Mouse (Mus musculus) olfactory bulb, adult 2 months (tissue): ENCODE data around the gene Enkur. TPM values are rescaled to one million over a fixed set of nuclear protein-coding genes. Genes with fewer than 3 reads are reported as not detected.
"Not testable (repeated sequence)": the region's sequence is repeated elsewhere in the genome, so short reads cannot be mapped to it uniquely, and the experiment has no call there.

Source experiments
- H3K27ac ChIP-seq: fragments of 200-500 bp; 2 replicates; pipeline ENCODE4 v1.5.1; 2012; ENCODE audit warnings: low read depth, low read length; ENCODE audit not compliant: insufficient read depth
- H3K4me1 ChIP-seq: fragments of 200-500 bp; 2 replicates; pipeline ENCODE4 v1.6.1; 2012; ENCODE audit warnings: low read length; ENCODE audit not compliant: control insufficient read depth, insufficient read depth
- H3K4me3 ChIP-seq: fragments of 200-500 bp; 2 replicates; pipeline ENCODE4 v1.5.1; 2012; ENCODE audit warnings: mild to moderate bottlenecking, low read depth, low read length, moderate library complexity; ENCODE audit not compliant: insufficient read depth
- CTCF ChIP-seq: fragments of 200-500 bp; IDR thresholded peaks from 2 replicates; pipeline ENCODE4 v1.5.1; 2012; ENCODE audit warnings: low read depth, mild to moderate bottlenecking, low read length, moderate library complexity; ENCODE audit not compliant: insufficient read depth
- POLR2A ChIP-seq: fragments of 200-500 bp; IDR thresholded peaks from 2 replicates; pipeline ENCODE4 v1.6.1; 2012; ENCODE audit warnings: mild to moderate bottlenecking, low read depth, low read length, moderate library complexity; ENCODE audit not compliant: insufficient read depth
- WGBS: fragments of 180-500 bp; shearing (Covaris S2); methylation state at CpG from one replicate; pipeline ENCODE4 v1.1.7; 2018; 5-methylcytosine and 5-hydroxymethylcytosine counted together
- polyA plus RNA-seq: library from polyadenylated mRNA; stranded (reverse); fragments of >200 nt; gene quantifications from 2 replicates; pipeline ENCODE4 v1.2.4, GENCODE M21; 2012; ENCODE audit warnings: low replicate concordance; ENCODE audit not compliant: missing spikeins, insufficient read depth, insufficient read length

Gene Enkur
- polyA plus RNA-seq: not detected in 2 replicates

- 2% methylated on average over 43 of the region's 43 CpGs for WGBS
- Histone ChIP-seq H3K4me3 (peak within 1 kb of the TSS; percentile 86), H3K27ac (peak within 1 kb of the TSS; percentile 73), H3K4me1 (peaks cover 3% of the 10 kb centered on the region; the same call in 1 of the 2 replicates)
- TF ChIP-seq CTCF (no peak), POLR2A (peak; percentile 96)
These were observed at the start of gene Enkur, which contains the start of gene Thnsl1 for GRCm38 (mm10) chr2:21204912-21205830. Gene Enkur, minus strand, starts transcription at chr2:21205365. Gene Thnsl1, plus strand, starts transcription at chr2:21205724.

DNA sequence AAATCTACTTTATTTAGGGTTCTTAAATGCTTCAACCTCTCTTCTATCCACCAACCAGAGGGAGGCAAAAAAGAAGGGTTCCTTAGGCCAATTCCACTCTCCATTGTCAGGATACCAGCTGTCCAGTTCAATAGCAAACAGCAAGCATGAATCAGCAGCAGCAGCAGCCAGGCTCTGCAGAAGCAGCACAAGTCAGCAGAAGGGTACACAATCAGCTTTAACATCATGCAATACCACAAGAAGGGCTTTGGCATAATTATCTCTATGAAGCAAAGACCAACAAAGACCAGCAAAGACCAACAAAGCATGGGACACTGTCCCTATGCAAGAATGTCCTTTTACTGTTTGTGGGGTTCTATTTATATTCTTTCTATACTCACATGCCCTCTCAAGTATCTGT is 49.1 kb upstream of the Enkur start:
- no peaks in the 10 kb centered on the region for H3K4me1 ChIP-seq
- no peak for TF ChIP-seq POLR2A
- TF ChIP-seq CTCF: no peak

DNA sequence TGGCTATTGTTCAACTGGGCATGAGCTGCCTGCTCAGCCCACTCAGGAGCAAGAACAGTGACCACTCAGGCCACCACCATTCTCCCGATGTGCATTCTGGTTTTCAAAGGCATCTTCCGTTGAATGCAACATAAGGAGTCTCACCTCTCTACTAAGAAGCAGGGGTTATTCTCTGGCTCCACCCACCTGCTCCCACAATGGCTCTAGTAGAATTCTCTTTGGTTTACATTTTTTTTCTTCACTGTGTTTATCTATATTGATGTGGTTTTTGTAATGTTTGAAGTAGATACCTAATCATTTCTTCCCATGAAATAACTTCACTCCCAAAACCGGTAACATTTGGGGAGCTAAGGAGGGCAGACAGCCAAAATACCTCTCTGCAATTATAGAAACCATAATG is 48.5 kb upstream of the Enkur start:
- 68% methylated on average over 3 of the region's 3 CpGs for WGBS
- TF ChIP-seq POLR2A (no peak), CTCF (no peak)
- H3K4me1 ChIP-seq: no peaks in the 10 kb centered on the region
- H3K27ac ChIP-seq: no peak overlapping the region
- no peak overlapping the region for H3K4me3 ChIP-seq

More for the DNA sequence above, 49.1 kb upstream of the Enkur start:
- Histone ChIP-seq H3K4me3 (no peak overlapping the region), H3K27ac (no peak overlapping the region)

- TF ChIP-seq POLR2A: no peak
- TF ChIP-seq CTCF: no peak
- Histone ChIP-seq H3K4me1 (no peaks in the 10 kb centered on the region), H3K27ac (no peak overlapping the region), H3K4me3 (no peak overlapping the region)
- WGBS: 91% methylated on average over 2 of the region's 2 CpGs
These were observed 40.4 kb upstream of the Enkur start for GRCm38 (mm10) chr2:21245477-21246102.

- Histone ChIP-seq H3K4me1 (no peaks in the 10 kb centered on the region), H3K27ac (no peak overlapping the region), H3K4me3 (no peak overlapping the region)
- TF ChIP-seq CTCF (no peak), POLR2A (no peak)
- WGBS: 44% methylated on average over 4 of the region's 4 CpGs
These were observed 39.8 kb upstream of the Enkur start for GRCm38 (mm10) chr2:21244986-21245385.

DNA sequence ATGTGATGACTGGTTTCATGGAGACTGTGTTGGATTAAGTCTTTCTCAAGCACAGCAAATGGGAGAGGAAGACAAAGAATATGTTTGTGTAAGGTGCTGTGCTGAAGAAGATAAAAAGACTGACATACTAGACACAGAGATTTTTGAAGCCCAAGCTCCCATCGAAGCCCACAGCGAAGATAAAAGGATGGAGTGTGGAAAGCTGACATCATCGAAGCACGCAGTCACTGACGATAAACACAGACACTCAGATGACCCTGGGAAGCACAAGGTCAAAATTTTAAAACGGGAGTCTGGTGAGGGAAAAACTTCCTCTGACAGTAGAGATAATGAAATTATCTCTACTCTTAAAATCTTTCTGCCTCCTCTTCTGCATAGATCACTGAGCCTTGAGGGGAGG is 38.9 kb upstream of the Enkur start:
- H3K27ac ChIP-seq, H3K4me1 ChIP-seq: not testable (repeated sequence)
- WGBS: 84% methylated on average over 4 of the region's 6 CpGs

DNA sequence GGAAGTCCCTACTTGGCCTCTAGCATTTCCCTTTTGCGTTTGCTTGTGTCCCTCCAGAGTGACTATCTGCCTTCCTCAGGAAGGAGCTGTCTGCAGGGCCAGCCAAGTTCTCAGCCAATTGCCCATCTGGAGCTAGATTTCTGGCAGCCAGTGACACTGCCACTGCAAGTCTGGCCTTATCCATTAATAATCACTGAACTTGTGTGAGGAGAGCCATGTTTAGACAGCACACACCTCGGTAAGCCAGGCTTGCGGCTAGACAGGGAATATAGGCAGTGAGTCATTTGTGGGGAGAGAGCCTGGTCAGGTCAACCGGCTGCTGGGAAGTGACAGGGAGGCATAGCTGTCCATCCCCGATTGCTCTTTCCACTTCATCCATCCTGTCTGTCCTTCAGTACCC is 31.7 kb upstream of the Enkur start:
- TF ChIP-seq CTCF (no peak), POLR2A (no peak)
- H3K27ac ChIP-seq: no peak overlapping the region
- no peak overlapping the region for H3K4me3 ChIP-seq
- no peaks in the 10 kb centered on the region for H3K4me1 ChIP-seq
- WGBS: 67% methylated on average over 5 of the region's 5 CpGs

More for the DNA sequence above, 38.9 kb upstream of the Enkur start:
- H3K4me3 ChIP-seq: not testable (repeated sequence)

- Histone ChIP-seq H3K4me3 (no peak overlapping the region), H3K27ac (no peak overlapping the region), H3K4me1 (no peaks in the 10 kb centered on the region)
- WGBS: 95% methylated on average over 4 of the region's 4 CpGs
- TF ChIP-seq POLR2A: no peak
- TF ChIP-seq CTCF: no peak
These were observed 30.8 kb upstream of the Enkur start for GRCm38 (mm10) chr2:21235844-21236386.
